Mouse (Mus musculus): ENCODE data around the gene Spag16. TPM values are rescaled to one million over a fixed set of nuclear protein-coding genes. Genes with fewer than 3 reads are reported as not detected.

Gene Spag16
- polyA plus RNA-seq, 1 experiment from 2014 or later, result 1.2 TPM

- Histone ChIP-seq H3K4me3 (ENCODE audit: low read depth, low read length) (no peak overlapping the region), H3K9ac (ENCODE audit: low read depth, low read length) (no peak overlapping the region), H3K4me2 (no peak overlapping the region), H3K27ac (ENCODE audit: low read depth, low read length) (no peak overlapping the region), H3K36me3 (ENCODE audit: control insufficient read depth, insufficient read depth, low read length) (no peaks in the 10 kb centered on the region), H3K27me3 (ENCODE audit: control insufficient read depth, insufficient read depth, low read length) (no peaks in the 10 kb centered on the region), H3K4me1 (ENCODE audit: control insufficient read depth, insufficient read depth, low read length) (no peaks in the 10 kb centered on the region), H3K9me3 (replicated peaks; ENCODE audit: control insufficient read depth, low read length) (no peaks in the 10 kb centered on the region)
- no peak for ATAC-seq (replicated peaks; ENCODE audit: insufficient number of reproducible peaks, low FRiP score, low TSS enrichment)
- WGBS (ENCODE audit: insufficient replicate concordance), result 37% methylated on average over 1 of the region's 1 CpGs
Observed at GRCm38 (mm10) chr1:70284140-70284539, 457.4 kb downstream of the Spag16 start.

DNA sequence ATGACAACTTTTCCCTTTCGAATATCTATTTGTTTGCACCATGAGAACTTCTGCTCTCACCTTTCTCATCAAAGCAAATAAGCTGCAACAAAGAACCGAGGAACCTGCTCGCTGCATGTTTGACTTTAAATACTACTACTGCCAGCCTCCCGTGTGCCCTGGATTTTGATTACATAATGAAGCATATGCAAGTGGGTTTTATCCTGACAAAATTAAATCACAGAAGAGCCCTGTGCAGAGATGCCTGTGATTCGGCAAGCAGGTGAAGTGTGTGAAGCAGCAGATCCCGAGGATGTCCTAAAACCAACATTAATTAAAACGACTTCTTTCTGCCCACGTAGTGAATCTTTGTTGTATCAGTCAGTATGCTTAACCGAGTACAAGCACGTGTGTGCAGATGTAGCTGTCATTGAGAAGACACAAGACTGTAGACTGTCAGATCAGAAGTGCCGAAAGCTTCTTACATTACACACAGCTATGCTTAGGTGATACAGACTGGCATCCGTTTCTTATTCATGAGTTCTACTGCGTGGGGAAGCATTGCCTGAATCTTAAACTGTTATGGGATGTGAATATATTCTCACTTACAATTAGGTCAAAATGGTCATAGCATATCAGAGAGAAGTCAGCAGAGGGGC lies 489.5 kb downstream of the Spag16 start:
- no peak overlapping the region for H3K4me3 ChIP-seq (ENCODE audit: low read depth, low read length)

DNA sequence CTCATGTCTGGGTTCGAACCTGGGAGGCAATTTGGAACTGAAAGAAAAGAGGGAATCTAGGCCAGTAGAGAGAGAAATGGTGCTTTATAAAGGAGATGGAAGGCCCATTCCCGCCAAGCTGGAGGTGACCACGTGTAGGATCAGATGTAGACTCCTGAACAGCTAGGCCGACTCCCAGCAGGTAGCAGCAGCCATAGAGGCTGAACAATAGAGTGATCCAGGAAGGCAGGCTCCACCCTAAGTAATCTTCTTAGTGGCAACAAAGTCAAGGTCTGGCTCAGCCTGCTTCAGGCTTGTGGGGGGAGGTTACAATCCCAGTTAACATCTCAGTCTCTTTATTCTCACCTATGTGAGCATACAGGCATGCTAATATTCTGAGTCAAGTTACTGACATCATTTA lies 494.2 kb downstream of the Spag16 start:
- H3K27me3 ChIP-seq (ENCODE audit: control insufficient read depth, insufficient read depth, low read length), result no peaks in the 10 kb centered on the region
- H3K36me3 ChIP-seq (ENCODE audit: control insufficient read depth, insufficient read depth, low read length), result no peaks in the 10 kb centered on the region
- ATAC-seq (replicated peaks; ENCODE audit: insufficient number of reproducible peaks, low FRiP score, low TSS enrichment), result no peak
- H3K9ac ChIP-seq (ENCODE audit: low read depth, low read length), result no peak overlapping the region
- H3K4me2 ChIP-seq, result no peak overlapping the region
- H3K9me3 ChIP-seq (replicated peaks; ENCODE audit: control insufficient read depth, low read length), result no peaks in the 10 kb centered on the region
- no peaks in the 10 kb centered on the region for H3K4me1 ChIP-seq (ENCODE audit: control insufficient read depth, insufficient read depth, low read length)
- H3K4me3 ChIP-seq (ENCODE audit: low read depth, low read length), result no peak overlapping the region
- no peak overlapping the region for H3K27ac ChIP-seq (ENCODE audit: low read depth, low read length)
- WGBS (ENCODE audit: insufficient replicate concordance), result 65% methylated on average over 4 of the region's 4 CpGs

More for the DNA sequence above, 489.5 kb downstream of the Spag16 start:
- no peaks in the 10 kb centered on the region for H3K4me1 ChIP-seq (ENCODE audit: control insufficient read depth, insufficient read depth, low read length)
- no peaks in the 10 kb centered on the region for H3K36me3 ChIP-seq (ENCODE audit: control insufficient read depth, insufficient read depth, low read length)
- H3K27me3 ChIP-seq (ENCODE audit: control insufficient read depth, insufficient read depth, low read length), result no peaks in the 10 kb centered on the region
- H3K27ac ChIP-seq (ENCODE audit: low read depth, low read length), result no peak overlapping the region
- H3K9me3 ChIP-seq (replicated peaks; ENCODE audit: control insufficient read depth, low read length), result no peaks in the 10 kb centered on the region
- WGBS (ENCODE audit: insufficient replicate concordance), result 71% methylated on average over 13 of the region's 13 CpGs
- no peak for ATAC-seq (replicated peaks; ENCODE audit: insufficient number of reproducible peaks, low FRiP score, low TSS enrichment)
- no peak overlapping the region for H3K9ac ChIP-seq (ENCODE audit: low read depth, low read length)
- H3K4me2 ChIP-seq, result no peak overlapping the region

DNA sequence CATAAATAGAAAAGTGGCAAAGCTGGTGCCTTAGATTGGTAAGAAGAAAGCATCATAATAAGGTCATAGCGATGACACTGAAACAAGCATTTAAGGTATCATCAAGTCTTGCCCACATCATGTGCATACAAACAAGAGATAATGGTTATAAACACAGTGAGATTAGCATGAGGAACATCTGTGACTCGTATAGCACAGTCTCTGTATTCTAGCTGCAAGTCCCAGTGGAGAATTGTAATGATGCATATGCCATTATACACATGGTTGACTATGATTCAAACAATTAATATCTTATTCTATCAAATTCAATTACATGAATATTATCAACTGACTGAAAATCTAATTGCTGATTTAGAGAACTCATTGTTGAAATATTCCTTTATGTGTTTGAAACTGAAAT lies 519.4 kb downstream of the Spag16 start:
- H3K9me3 ChIP-seq (replicated peaks; ENCODE audit: control insufficient read depth, low read length), result no peaks in the 10 kb centered on the region
- no peak overlapping the region for H3K27ac ChIP-seq (ENCODE audit: low read depth, low read length)
- no peak for ATAC-seq (replicated peaks; ENCODE audit: insufficient number of reproducible peaks, low FRiP score, low TSS enrichment)
- WGBS (ENCODE audit: insufficient replicate concordance), result 75% methylated on average over 2 of the region's 2 CpGs
- H3K4me3 ChIP-seq (ENCODE audit: low read depth, low read length), result no peak overlapping the region
- H3K27me3 ChIP-seq (ENCODE audit: control insufficient read depth, insufficient read depth, low read length), result no peaks in the 10 kb centered on the region
- no peak overlapping the region for H3K4me2 ChIP-seq
- H3K9ac ChIP-seq (ENCODE audit: low read depth, low read length), result no peak overlapping the region
- no peaks in the 10 kb centered on the region for H3K36me3 ChIP-seq (ENCODE audit: control insufficient read depth, insufficient read depth, low read length)
- no peaks in the 10 kb centered on the region for H3K4me1 ChIP-seq (ENCODE audit: control insufficient read depth, insufficient read depth, low read length)

DNA sequence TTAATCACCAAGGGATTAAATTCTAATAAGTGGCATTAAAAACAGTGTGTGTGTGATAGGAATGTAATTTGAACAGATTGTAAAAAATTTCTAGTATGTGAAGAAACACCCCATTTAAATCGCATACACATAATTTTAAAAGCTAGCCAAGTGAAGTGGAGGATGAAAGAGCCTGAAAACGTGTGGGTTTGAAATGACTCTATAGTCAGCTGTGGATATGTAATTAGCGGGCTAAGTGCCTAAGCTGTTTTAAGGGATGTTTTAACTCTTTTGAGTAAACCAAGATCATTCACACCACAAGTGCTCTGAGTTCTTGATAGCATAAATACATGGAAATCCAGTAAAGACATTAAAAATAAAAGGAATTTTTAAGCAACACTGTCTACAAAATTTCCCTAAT lies 524.6 kb downstream of the Spag16 start:
- Histone ChIP-seq H3K27ac (ENCODE audit: low read depth, low read length) (no peak overlapping the region), H3K9ac (ENCODE audit: low read depth, low read length) (no peak overlapping the region), H3K4me3 (ENCODE audit: low read depth, low read length) (no peak overlapping the region), H3K4me1 (ENCODE audit: control insufficient read depth, insufficient read depth, low read length) (no peaks in the 10 kb centered on the region), H3K4me2 (no peak overlapping the region), H3K36me3 (ENCODE audit: control insufficient read depth, insufficient read depth, low read length) (no peaks in the 10 kb centered on the region), H3K9me3 (replicated peaks; ENCODE audit: control insufficient read depth, low read length) (no peaks in the 10 kb centered on the region), H3K27me3 (ENCODE audit: control insufficient read depth, insufficient read depth, low read length) (no peaks in the 10 kb centered on the region)
- no peak for ATAC-seq (replicated peaks; ENCODE audit: insufficient number of reproducible peaks, low FRiP score, low TSS enrichment)
- 72% methylated on average over 3 of the region's 3 CpGs for WGBS (ENCODE audit: insufficient replicate concordance)

DNA sequence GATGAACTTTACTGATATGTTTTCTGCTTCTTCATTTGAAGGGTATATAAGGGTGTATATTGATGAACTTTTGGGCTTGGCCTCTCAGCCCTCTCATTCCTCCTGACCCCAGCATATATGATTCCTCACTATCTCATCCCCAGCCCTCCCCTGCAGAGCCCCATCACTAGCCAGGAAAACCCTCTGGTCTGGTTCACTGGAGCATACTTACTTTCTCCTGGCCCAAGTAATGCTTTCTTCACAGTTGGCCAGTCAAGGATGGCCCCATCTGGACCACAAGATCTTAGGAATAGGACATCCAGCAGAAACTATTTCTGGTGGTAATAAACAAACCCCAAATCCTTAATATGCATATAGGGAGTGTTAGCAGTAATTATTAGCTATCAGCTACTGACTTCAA lies 527.2 kb downstream of the Spag16 start:
- ATAC-seq (replicated peaks; ENCODE audit: insufficient number of reproducible peaks, low FRiP score, low TSS enrichment), result no peak
- no peaks in the 10 kb centered on the region for H3K9me3 ChIP-seq (replicated peaks; ENCODE audit: control insufficient read depth, low read length)
- no peaks in the 10 kb centered on the region for H3K4me1 ChIP-seq (ENCODE audit: control insufficient read depth, insufficient read depth, low read length)
- H3K9ac ChIP-seq (ENCODE audit: low read depth, low read length), result no peak overlapping the region
- no peaks in the 10 kb centered on the region for H3K36me3 ChIP-seq (ENCODE audit: control insufficient read depth, insufficient read depth, low read length)
- no peaks in the 10 kb centered on the region for H3K27me3 ChIP-seq (ENCODE audit: control insufficient read depth, insufficient read depth, low read length)
- no peak overlapping the region for H3K4me2 ChIP-seq
- no peak overlapping the region for H3K27ac ChIP-seq (ENCODE audit: low read depth, low read length)
- no peak overlapping the region for H3K4me3 ChIP-seq (ENCODE audit: low read depth, low read length)

DNA sequence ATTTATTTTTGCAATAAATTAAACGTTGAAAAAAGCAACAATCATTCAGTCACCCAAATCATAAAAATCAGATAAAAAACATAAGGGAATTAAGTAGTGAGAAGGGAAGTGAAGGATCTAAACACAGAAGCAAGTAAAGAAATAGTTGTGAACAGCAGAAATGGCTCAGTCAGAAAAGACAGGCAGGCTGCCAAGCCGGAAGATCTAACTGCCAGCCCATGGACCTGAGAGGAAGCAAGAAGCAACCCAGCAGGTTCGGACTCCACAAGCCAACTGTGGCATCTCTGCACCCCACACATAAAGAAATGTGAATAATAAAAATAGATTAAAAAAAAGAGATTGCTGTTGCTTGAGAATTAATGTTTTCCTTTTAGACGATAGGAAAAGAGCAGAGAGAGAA lies 545.0 kb downstream of the Spag16 start:
- Histone ChIP-seq H3K9me3 (replicated peaks; ENCODE audit: control insufficient read depth, low read length) (no peaks in the 10 kb centered on the region), H3K9ac (ENCODE audit: low read depth, low read length) (no peak overlapping the region), H3K4me3 (ENCODE audit: low read depth, low read length) (no peak overlapping the region), H3K27ac (ENCODE audit: low read depth, low read length) (no peak overlapping the region), H3K36me3 (ENCODE audit: control insufficient read depth, insufficient read depth, low read length) (no peaks in the 10 kb centered on the region), H3K4me1 (ENCODE audit: control insufficient read depth, insufficient read depth, low read length) (no peaks in the 10 kb centered on the region), H3K4me2 (no peak overlapping the region), H3K27me3 (ENCODE audit: control insufficient read depth, insufficient read depth, low read length) (no peaks in the 10 kb centered on the region)
- ATAC-seq (replicated peaks; ENCODE audit: insufficient number of reproducible peaks, low FRiP score, low TSS enrichment), result no peak
- 70% methylated on average over 4 of the region's 4 CpGs for WGBS (ENCODE audit: insufficient replicate concordance)

DNA sequence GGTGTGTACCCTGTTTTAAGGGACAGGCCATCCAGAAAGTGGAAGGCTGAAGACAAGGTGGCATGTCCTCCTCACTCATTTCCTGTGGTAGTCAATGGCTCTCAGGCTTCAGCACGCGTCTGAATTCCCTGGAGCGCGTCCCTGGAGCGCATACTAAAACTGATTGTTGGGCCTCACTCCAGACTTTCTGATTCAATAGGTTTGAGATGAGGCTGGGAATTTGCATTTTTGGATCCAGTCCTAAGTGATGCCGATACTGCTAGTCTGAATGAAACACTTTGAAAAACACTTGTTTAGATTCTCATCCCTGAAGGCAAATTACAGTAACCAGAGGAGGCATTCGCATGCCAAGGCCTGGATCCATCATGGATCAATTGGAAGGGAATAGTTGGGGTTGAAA lies 553.3 kb downstream of the Spag16 start:
- Histone ChIP-seq H3K4me2 (no peak overlapping the region), H3K4me3 (ENCODE audit: low read depth, low read length) (no peak overlapping the region), H3K9ac (ENCODE audit: low read depth, low read length) (no peak overlapping the region), H3K4me1 (ENCODE audit: control insufficient read depth, insufficient read depth, low read length) (no peaks in the 10 kb centered on the region), H3K27ac (ENCODE audit: low read depth, low read length) (no peak overlapping the region), H3K36me3 (ENCODE audit: control insufficient read depth, insufficient read depth, low read length) (no peaks in the 10 kb centered on the region), H3K9me3 (replicated peaks; ENCODE audit: control insufficient read depth, low read length) (no peaks in the 10 kb centered on the region), H3K27me3 (ENCODE audit: control insufficient read depth, insufficient read depth, low read length) (no peaks in the 10 kb centered on the region)
- 84% methylated on average over 7 of the region's 7 CpGs for WGBS (ENCODE audit: insufficient replicate concordance)
- ATAC-seq (replicated peaks; ENCODE audit: insufficient number of reproducible peaks, low FRiP score, low TSS enrichment), result no peak

- no peak overlapping the region for H3K4me3 ChIP-seq (ENCODE audit: low read depth, low read length)
- H3K36me3 ChIP-seq (ENCODE audit: control insufficient read depth, insufficient read depth, low read length), result no peaks in the 10 kb centered on the region
- no peaks in the 10 kb centered on the region for H3K9me3 ChIP-seq (replicated peaks; ENCODE audit: control insufficient read depth, low read length)
- H3K9ac ChIP-seq (ENCODE audit: low read depth, low read length), result no peak overlapping the region
- H3K27me3 ChIP-seq (ENCODE audit: control insufficient read depth, insufficient read depth, low read length), result no peaks in the 10 kb centered on the region
- no peak overlapping the region for H3K4me2 ChIP-seq
- H3K4me1 ChIP-seq (ENCODE audit: control insufficient read depth, insufficient read depth, low read length), result no peaks in the 10 kb centered on the region
- ATAC-seq (replicated peaks; ENCODE audit: insufficient number of reproducible peaks, low FRiP score, low TSS enrichment), result no peak
- WGBS (ENCODE audit: insufficient replicate concordance), result 72% methylated on average over 9 of the region's 9 CpGs
- no peak overlapping the region for H3K27ac ChIP-seq (ENCODE audit: low read depth, low read length)
Observed at GRCm38 (mm10) chr1:70442209-70443080, 615.7 kb downstream of the Spag16 start.
